Mouse (Mus musculus) midbrain, embryonic 15.5 days (tissue): ENCODE results near the gene Ppp1r12b. TPM values are rescaled to one million over a fixed set of nuclear protein-coding genes. Genes with fewer than 3 reads are reported as not detected.

Experiments
- ATAC-seq: fragments of 200-750 bp; cut with Nextera tagmentation; replicated peaks from 2 replicates; pipeline ENCODE4 v1.8.0; 2017; ENCODE audit warnings: moderate TSS enrichment
- H3K27ac ChIP-seq: fragments of 300-500 bp; sonication (generic); 2 replicates; pipeline ENCODE4 v1.5.1; 2015; ENCODE audit warnings: mild to moderate bottlenecking, inconsistent platforms
- H3K27me3 ChIP-seq: fragments of 300-500 bp; sonication (generic); replicated peaks from 2 replicates; pipeline ENCODE4 v1.6.1; 2015; ENCODE audit warnings: inconsistent platforms
- H3K36me3 ChIP-seq: fragments of 300-500 bp; sonication (generic); replicated peaks from 2 replicates; pipeline ENCODE4 v1.6.1; 2015; ENCODE audit warnings: inconsistent platforms
- H3K4me1 ChIP-seq: fragments of 300-500 bp; sonication (generic); 2 replicates; pipeline ENCODE4 v1.6.1; 2015; ENCODE audit warnings: inconsistent platforms
- H3K4me2 ChIP-seq: fragments of 300-500 bp; sonication (generic); 2 replicates; pipeline ENCODE4 v1.6.1; 2015; ENCODE audit warnings: inconsistent platforms, mild to moderate bottlenecking, moderate library complexity
- H3K4me3 ChIP-seq: fragments of 300-500 bp; sonication (generic); 2 replicates; pipeline ENCODE4 v1.5.1; 2015; ENCODE audit warnings: mild to moderate bottlenecking, inconsistent platforms
- H3K9ac ChIP-seq: fragments of 300-500 bp; sonication (generic); 2 replicates; pipeline ENCODE4 v1.6.1; 2015; ENCODE audit warnings: mild to moderate bottlenecking, inconsistent platforms
- H3K9me3 ChIP-seq: fragments of 300-500 bp; sonication (generic); 2 replicates; pipeline ENCODE4 v1.6.1; 2016; ENCODE audit warnings: inconsistent platforms
- WGBS: fragments of 180-500 bp; shearing (Covaris S2); methylation state at CpG from one replicate; pipeline ENCODE4 v1.1.7; 2015; ENCODE audit warnings: mixed read lengths; 5-methylcytosine and 5-hydroxymethylcytosine counted together
- polyA plus RNA-seq: library from polyadenylated mRNA; unstranded; fragments of >200 nt; fragmentation: Nextera tagmentation; extraction: Ambion mirVana; gene quantifications from 2 replicates; pipeline ENCODE4 v1.2.1, GENCODE M21; 2015

Gene Ppp1r12b
- polyA plus RNA-seq, result 14.1 and 15.7 TPM in 2 replicates

DNA sequence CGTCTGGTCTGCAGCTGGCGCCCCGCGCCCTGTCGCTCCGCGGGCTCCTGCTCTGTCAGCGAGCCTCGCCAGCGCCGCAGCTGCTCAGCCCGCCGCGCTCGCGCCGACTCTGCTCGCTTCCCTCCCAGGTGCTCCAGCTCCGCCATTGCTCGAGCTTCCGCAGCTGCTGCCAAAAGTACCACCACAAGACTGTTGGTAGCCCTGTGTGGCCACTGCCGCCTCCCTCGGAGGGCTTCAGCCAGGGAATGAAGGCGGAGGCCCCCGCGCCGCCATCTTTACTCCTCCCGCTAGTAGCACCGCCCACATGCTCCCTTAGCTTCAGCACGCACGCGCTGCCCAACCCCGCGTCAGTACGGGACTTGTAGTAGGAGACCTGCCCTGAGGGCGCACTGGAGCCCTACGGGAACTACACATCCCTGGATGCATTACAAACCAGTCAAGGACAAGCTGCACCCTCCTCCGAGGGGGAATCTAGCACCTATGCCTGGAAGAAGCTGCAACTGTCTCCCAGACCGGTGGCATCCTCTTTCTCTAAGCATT lies at the start of gene Ppp1r12b:
Ppp1r12b (minus strand) TSS at position 306 of the 540 bp plus-strand sequence.
- H3K4me1 ChIP-seq, result peaks cover 14% of the 10 kb centered on the region
- H3K27me3 ChIP-seq, result no peaks in the 10 kb centered on the region
- ATAC-seq, result peak; percentile 99
- peak within 1 kb of the TSS; percentile 82 for H3K9ac ChIP-seq
- H3K36me3 ChIP-seq, result no peaks in the 10 kb centered on the region
- H3K9me3 ChIP-seq, result no peaks in the 10 kb centered on the region
- H3K4me2 ChIP-seq, result peak within 1 kb of the TSS; percentile 70
- under 1% methylated on average over 39 of the region's 39 CpGs for WGBS
- peak within 1 kb of the TSS; percentile 66 for H3K4me3 ChIP-seq
- H3K27ac ChIP-seq, result peak within 1 kb of the TSS; percentile 90

- 31% methylated on average over 4 of the region's 4 CpGs for WGBS
- Histone ChIP-seq H3K27me3 (no peaks in the 10 kb centered on the region), H3K9ac (no peak overlapping the region)
Measured at GRCm38 (mm10) chr1:135003346-135003745, 47.6 kb upstream of the Ppp1r12b start.

DNA sequence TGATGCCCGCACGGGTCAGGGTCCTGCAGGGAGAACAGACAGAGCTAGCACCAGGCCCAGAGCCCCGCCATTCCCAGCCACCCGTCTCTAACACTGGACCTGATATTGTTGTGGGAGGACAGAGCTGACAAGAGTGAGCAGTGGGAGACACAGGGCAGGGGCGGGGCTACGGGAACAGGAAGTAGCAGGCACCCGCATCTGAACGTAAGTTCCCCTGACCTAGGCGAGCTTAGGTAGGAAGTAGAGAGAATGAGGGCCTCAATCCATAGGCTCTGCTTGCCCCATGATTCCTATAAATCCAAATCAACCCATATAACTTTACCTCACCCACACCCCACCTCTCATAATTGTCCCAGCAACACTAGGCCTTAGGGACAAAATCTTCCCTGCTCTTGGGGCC lies 44.8 kb upstream of the Ppp1r12b start:
- ATAC-seq, result no peak
- H3K36me3 ChIP-seq, result no peaks in the 10 kb centered on the region
- H3K4me3 ChIP-seq, result no peak overlapping the region
- WGBS, result 84% methylated on average over 9 of the region's 9 CpGs
- H3K27ac ChIP-seq, result no peak overlapping the region
- no peak overlapping the region for H3K4me2 ChIP-seq
- H3K9ac ChIP-seq, result no peak overlapping the region
- peaks cover under 1% of the 10 kb centered on the region for H3K4me1 ChIP-seq
- H3K9me3 ChIP-seq, result no peaks in the 10 kb centered on the region
- H3K27me3 ChIP-seq, result no peaks in the 10 kb centered on the region

More at GRCm38 (mm10) chr1:135003346-135003745, 47.6 kb upstream of the Ppp1r12b start:
- 0 out of 2 replicates have a peak overlapping the region, but pooled peaks have one; percentile 21 for H3K27ac ChIP-seq
- H3K4me2 ChIP-seq, result no peak overlapping the region
- H3K4me3 ChIP-seq, result no peak overlapping the region
- no peaks in the 10 kb centered on the region for H3K9me3 ChIP-seq
- H3K4me1 ChIP-seq, result no peaks in the 10 kb centered on the region
- ATAC-seq, result peak; percentile 76
- no peaks in the 10 kb centered on the region for H3K36me3 ChIP-seq

DNA sequence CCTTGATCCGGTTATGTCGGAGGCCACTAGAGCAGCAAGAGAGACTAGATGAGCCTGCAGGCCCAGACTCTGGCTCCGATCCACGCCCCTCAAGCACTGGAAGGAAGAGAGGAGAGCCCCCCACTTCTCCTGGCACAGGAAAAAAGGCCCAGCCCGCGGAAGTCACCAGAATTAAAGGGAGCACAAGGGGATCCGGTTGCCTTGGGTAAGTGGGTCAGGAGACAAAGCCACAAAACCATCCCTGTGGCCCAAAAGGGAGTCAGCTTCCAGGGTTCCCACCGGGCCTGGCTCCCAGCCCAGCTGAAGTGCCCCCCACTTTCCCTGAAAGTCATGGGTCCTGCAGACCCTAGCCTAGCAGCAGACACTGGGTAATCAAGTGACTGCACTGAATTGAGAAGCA lies 42.5 kb upstream of the Ppp1r12b start:
- Histone ChIP-seq H3K27ac (no peak overlapping the region), H3K4me1 (peaks cover 3% of the 10 kb centered on the region), H3K4me2 (no peak overlapping the region), H3K9ac (no peak overlapping the region), H3K9me3 (no peaks in the 10 kb centered on the region), H3K27me3 (no peaks in the 10 kb centered on the region), H3K4me3 (no peak overlapping the region), H3K36me3 (no peaks in the 10 kb centered on the region)
- ATAC-seq, result no peak
- WGBS, result 77% methylated on average over 8 of the region's 8 CpGs

GRCm38 (mm10) chr1:134997568-134997967 lies 41.8 kb upstream of the Ppp1r12b start:
- WGBS, result 80% methylated on average over 5 of the region's 5 CpGs
- Histone ChIP-seq H3K36me3 (no peaks in the 10 kb centered on the region), H3K4me2 (no peak overlapping the region), H3K9ac (no peak overlapping the region), H3K27me3 (no peaks in the 10 kb centered on the region), H3K4me1 (peaks cover 3% of the 10 kb centered on the region), H3K27ac (no peak overlapping the region), H3K4me3 (no peak overlapping the region), H3K9me3 (no peaks in the 10 kb centered on the region)
- no peak for ATAC-seq

GRCm38 (mm10) chr1:134996471-134996870 lies 40.7 kb upstream of the Ppp1r12b start:
- Histone ChIP-seq H3K9ac (no peak overlapping the region), H3K27me3 (no peaks in the 10 kb centered on the region), H3K4me3 (no peak overlapping the region), H3K27ac (no peak overlapping the region), H3K36me3 (no peaks in the 10 kb centered on the region), H3K4me1 (peaks cover 3% of the 10 kb centered on the region), H3K9me3 (no peaks in the 10 kb centered on the region), H3K4me2 (no peak overlapping the region)
- WGBS, result 88% methylated on average over 7 of the region's 7 CpGs
- ATAC-seq, result no peak

GRCm38 (mm10) chr1:134995954-134996353 lies 40.2 kb upstream of the Ppp1r12b start:
- Histone ChIP-seq H3K9ac (no peak overlapping the region), H3K27me3 (no peaks in the 10 kb centered on the region), H3K36me3 (no peaks in the 10 kb centered on the region), H3K4me1 (peaks cover 3% of the 10 kb centered on the region), H3K9me3 (no peaks in the 10 kb centered on the region), H3K4me3 (no peak overlapping the region), H3K27ac (no peak overlapping the region), H3K4me2 (no peak overlapping the region)
- 29% methylated on average over 1 of the region's 1 CpGs for WGBS
- no peak for ATAC-seq

DNA sequence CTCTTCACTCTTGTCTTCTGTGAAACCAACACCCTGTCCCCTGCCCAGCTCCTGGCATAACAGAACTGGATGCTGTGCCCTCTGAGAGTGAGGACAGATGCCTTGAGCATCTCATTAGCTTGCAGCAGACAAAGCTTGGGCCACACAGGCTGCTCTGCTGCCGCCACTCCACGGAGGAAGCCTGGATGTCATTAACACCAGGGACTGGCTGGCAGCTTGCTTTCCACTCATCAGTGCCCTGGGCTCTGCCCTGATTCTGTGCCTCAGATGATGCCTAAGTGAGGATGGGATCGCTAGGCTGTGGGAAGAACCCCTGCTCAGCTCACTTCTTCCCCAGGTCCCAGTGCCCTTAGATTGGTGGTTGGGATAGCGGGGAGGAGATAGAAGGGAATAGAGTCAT lies 39.7 kb upstream of the Ppp1r12b start:
- no peaks in the 10 kb centered on the region for H3K36me3 ChIP-seq
- H3K4me3 ChIP-seq, result no peak overlapping the region
- H3K4me1 ChIP-seq, result peaks cover 3% of the 10 kb centered on the region
- H3K27ac ChIP-seq, result no peak overlapping the region
- 48% methylated on average over 4 of the region's 4 CpGs for WGBS
- no peak overlapping the region for H3K4me2 ChIP-seq
- no peak for ATAC-seq
- H3K27me3 ChIP-seq, result no peaks in the 10 kb centered on the region
- H3K9ac ChIP-seq, result 0 out of 2 replicates have a peak overlapping the region, but pooled peaks have one; percentile 12
- H3K9me3 ChIP-seq, result no peaks in the 10 kb centered on the region

GRCm38 (mm10) chr1:134994739-134995138 lies 39.0 kb upstream of the Ppp1r12b start:
- Histone ChIP-seq H3K36me3 (no peaks in the 10 kb centered on the region), H3K27me3 (no peaks in the 10 kb centered on the region), H3K4me3 (no peak overlapping the region), H3K9me3 (no peaks in the 10 kb centered on the region), H3K4me1 (peaks cover 3% of the 10 kb centered on the region), H3K4me2 (no peak overlapping the region), H3K27ac (no peak overlapping the region), H3K9ac (no peak overlapping the region)
- 80% methylated on average over 3 of the region's 3 CpGs for WGBS
- no peak for ATAC-seq

GRCm38 (mm10) chr1:134992046-134992645 lies 36.4 kb upstream of the Ppp1r12b start:
- Histone ChIP-seq H3K36me3 (no peaks in the 10 kb centered on the region), H3K4me1 (peaks cover 3% of the 10 kb centered on the region), H3K9me3 (no peaks in the 10 kb centered on the region), H3K27ac (no peak overlapping the region), H3K4me2 (no peak overlapping the region), H3K4me3 (no peak overlapping the region), H3K27me3 (0 out of 2 replicates have a peak, but pooled peaks cover 4% of the 10 kb centered on the region), H3K9ac (no peak overlapping the region)
- WGBS, result 62% methylated on average over 8 of the region's 8 CpGs
- no peak for ATAC-seq

GRCm38 (mm10) chr1:134989372-134989771 lies 33.6 kb upstream of the Ppp1r12b start:
- H3K9ac ChIP-seq, result no peak overlapping the region
- no peak overlapping the region for H3K27ac ChIP-seq
- no peak overlapping the region for H3K4me3 ChIP-seq
- H3K4me1 ChIP-seq, result no peaks in the 10 kb centered on the region
- WGBS, result 8% methylated on average over 7 of the region's 7 CpGs
- no peak for ATAC-seq
- no peaks in the 10 kb centered on the region for H3K36me3 ChIP-seq
- H3K27me3 ChIP-seq, result 0 out of 2 replicates have a peak, but pooled peaks cover 4% of the 10 kb centered on the region
- no peaks in the 10 kb centered on the region for H3K9me3 ChIP-seq
- no peak overlapping the region for H3K4me2 ChIP-seq

- no peak; the same call in none of the 2 replicates for ATAC-seq
- 0 out of 2 replicates have a peak, but pooled peaks cover 4% of the 10 kb centered on the region for H3K27me3 ChIP-seq
- 7% methylated on average over 14 of the region's 14 CpGs for WGBS
- peak overlapping the region; percentile 66 for H3K4me2 ChIP-seq
- peak overlapping the region; percentile 40 for H3K9ac ChIP-seq
- no peak overlapping the region for H3K27ac ChIP-seq
- no peaks in the 10 kb centered on the region for H3K9me3 ChIP-seq
- peak overlapping the region; percentile 38 for H3K4me3 ChIP-seq
- H3K36me3 ChIP-seq, result no peaks in the 10 kb centered on the region
- no peaks in the 10 kb centered on the region for H3K4me1 ChIP-seq
Measured at GRCm38 (mm10) chr1:134987962-134988341, 32.2 kb upstream of the Ppp1r12b start.
